Comparison of ENCODE assay signal across 21 mouse cellular contexts in the genomic region with DNA sequence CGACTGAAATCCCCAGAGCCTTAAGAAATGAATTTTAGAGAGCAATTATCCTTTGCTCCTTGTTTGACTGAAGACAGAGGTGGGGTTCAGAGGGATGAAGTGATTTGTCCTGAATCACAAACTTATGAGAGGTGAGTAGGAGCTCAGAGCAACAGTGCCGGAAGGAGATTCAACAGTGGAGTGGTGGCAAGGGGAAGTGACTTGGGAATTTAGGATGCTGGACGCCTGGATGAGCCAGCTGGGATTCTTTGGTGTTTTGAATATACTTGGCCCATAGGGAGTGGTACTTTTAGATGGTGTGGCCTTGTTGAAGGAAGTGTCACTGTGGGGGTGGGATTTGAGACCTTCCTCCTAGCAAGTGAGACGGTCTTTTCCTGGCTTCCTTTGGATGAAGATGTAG.
A peak's percentile ranks its signal among the peaks of the same experiment; 100 is the strongest.
DNase-seq lines count a peak whose midpoint lies in the region; ATAC-seq and TF ChIP-seq lines count a peak whose summit lies in the region.
"Had no signal": no experiment of that assay in that cellular context is flagged by ENCODE, and none has a peak within 500 bp of the region (broad histone marks: within the 10 kb centered on the region; RNA-seq: fewer than 3 reads in every experiment).

No protein-coding gene starts in this region.

- TF ChIP-seq CTCF in testis, adult 2 months (IDR thresholded peaks at IDR 0.05; ENCODE audit: control insufficient read depth, insufficient read depth, insufficient replicate concordance, low read depth, low read length) = no peak

- no peak for ATAC-seq in embryonic facial prominence, embryonic 14.5 days (ENCODE audit: low read depth)
- ATAC-seq: CD4-positive, CD25-positive, alpha-beta regulatory T cell, adult 4 months; forebrain, embryonic 13.5 days; forebrain, embryonic 15.5 days; forebrain, postnatal 0 days had no signal

- H3K9me3 ChIP-seq in embryonic facial prominence, embryonic 14.5 days (ENCODE audit: control insufficient read depth, low read length) = no peaks in the 10 kb centered on the region
- H3K9me3 ChIP-seq in embryonic facial prominence, embryonic 10.5 days = no peaks in the 10 kb centered on the region
- no peaks in the 10 kb centered on the region for H3K9me3 ChIP-seq in heart, embryonic 10.5 days
- H3K9me3 ChIP-seq: embryonic facial prominence, embryonic 13.5 days; forebrain, embryonic 13.5 days; forebrain, embryonic 15.5 days had no signal

- 72% methylated on average over 4 of the region's 4 CpGs for WGBS in embryonic facial prominence, embryonic 14.5 days
- 85% methylated on average over 4 of the region's 4 CpGs for WGBS in embryonic facial prominence, embryonic 10.5 days
- 79% methylated on average over 4 of the region's 4 CpGs for WGBS in heart, embryonic 10.5 days

- H3K36me3 ChIP-seq in embryonic facial prominence, embryonic 14.5 days (ENCODE audit: control insufficient read depth, insufficient read depth, low read length) = no peaks in the 10 kb centered on the region
- H3K36me3 ChIP-seq in embryonic facial prominence, embryonic 10.5 days (replicated peaks) = no peaks in the 10 kb centered on the region
- no peaks in the 10 kb centered on the region for H3K36me3 ChIP-seq in heart, embryonic 10.5 days
- H3K36me3 ChIP-seq in testis, adult 2 months (ENCODE audit: control insufficient read depth, insufficient read depth, low read length) = no peaks in the 10 kb centered on the region
- H3K36me3 ChIP-seq: embryonic facial prominence, embryonic 13.5 days; forebrain, embryonic 15.5 days had no signal

- no peak overlapping the region for H3K9ac ChIP-seq in embryonic facial prominence, embryonic 14.5 days (ENCODE audit: low read depth, low read length)
- H3K9ac ChIP-seq: embryonic facial prominence, embryonic 13.5 days; forebrain, embryonic 13.5 days; forebrain, embryonic 15.5 days; forebrain, postnatal 0 days had no signal

- no peak overlapping the region for H3K4me2 ChIP-seq in embryonic facial prominence, embryonic 14.5 days (ENCODE audit: low read depth, low read length)
- H3K4me2 ChIP-seq: embryonic facial prominence, embryonic 13.5 days; forebrain, embryonic 13.5 days; forebrain, embryonic 15.5 days had no signal

- DNase-seq in embryonic facial prominence, embryonic 14.5 days (ENCODE audit: low spot score) = no peak
- no peak for DNase-seq in embryonic facial prominence, embryonic 10.5 days (ENCODE audit: low spot score)
- peak; percentile 54 for DNase-seq in heart, adult 11 months
- no peak for DNase-seq in heart, embryonic 10.5 days (ENCODE audit: low spot score)
- no peak for DNase-seq in testis, postnatal 10 days (ENCODE audit: low spot score)
- no peak for DNase-seq in cerebellum, adult 9-11 months
- DNase-seq: adrenal gland, adult 2 months; adrenal gland, postnatal 10 days; adrenal gland, postnatal 25 days; B cell, adult 2 months; cerebellum, adult 11 months; cerebellum, adult 18-20 months; cerebellum, adult 8-10 months; cerebellum, postnatal 10 days; cerebellum, postnatal 25 days; forebrain, postnatal 0 days had no signal

- TF ChIP-seq POLR2A in testis, adult 2 months (IDR thresholded peaks at IDR 0.05; ENCODE audit: control insufficient read depth, low read depth, low read length) = no peak

- H3K4me3 ChIP-seq in embryonic facial prominence, embryonic 14.5 days (ENCODE audit: low read depth, low read length) = no peak overlapping the region
- H3K4me3 ChIP-seq in embryonic facial prominence, embryonic 10.5 days = no peak overlapping the region
- no peak overlapping the region for H3K4me3 ChIP-seq in heart, embryonic 10.5 days
- H3K4me3 ChIP-seq in testis, adult 2 months (ENCODE audit: control insufficient read depth, low read depth, low read length) = peak overlapping the region; percentile 67
- H3K4me3 ChIP-seq: embryonic facial prominence, embryonic 13.5 days; forebrain, embryonic 13.5 days; forebrain, embryonic 15.5 days had no signal

- no peaks in the 10 kb centered on the region for H3K27me3 ChIP-seq in embryonic facial prominence, embryonic 14.5 days (replicated peaks; ENCODE audit: control insufficient read depth, insufficient read depth, low read length)
- no peaks in the 10 kb centered on the region for H3K27me3 ChIP-seq in embryonic facial prominence, embryonic 10.5 days (replicated peaks; ENCODE audit: low read depth, poor library complexity, severe bottlenecking)
- H3K27me3 ChIP-seq in heart, embryonic 10.5 days (ENCODE audit: insufficient read depth, poor library complexity, severe bottlenecking) = no peaks in the 10 kb centered on the region
- H3K27me3 ChIP-seq in testis, adult 2 months (ENCODE audit: control insufficient read depth, insufficient read depth, low read length) = no peaks in the 10 kb centered on the region
- H3K27me3 ChIP-seq: embryonic facial prominence, embryonic 13.5 days; forebrain, embryonic 13.5 days; forebrain, embryonic 15.5 days had no signal

- no peaks in the 10 kb centered on the region for H3K4me1 ChIP-seq in embryonic facial prominence, embryonic 14.5 days (ENCODE audit: control insufficient read depth, insufficient read depth, low read length)
- H3K4me1 ChIP-seq in embryonic facial prominence, embryonic 10.5 days = no peaks in the 10 kb centered on the region
- no peaks in the 10 kb centered on the region for H3K4me1 ChIP-seq in heart, embryonic 10.5 days
- H3K4me1 ChIP-seq in testis, adult 2 months (ENCODE audit: control insufficient read depth, insufficient read depth, low read length) = no peaks in the 10 kb centered on the region
- H3K4me1 ChIP-seq: embryonic facial prominence, embryonic 13.5 days; forebrain, embryonic 13.5 days; forebrain, embryonic 15.5 days had no signal

- 0 out of 2 replicates have a peak overlapping the region, but pooled peaks have one; percentile 61 for H3K27ac ChIP-seq in embryonic facial prominence, embryonic 14.5 days (replicated peaks; ENCODE audit: low read depth, low read length)
- H3K27ac ChIP-seq in embryonic facial prominence, embryonic 10.5 days (replicated peaks) = no peak overlapping the region
- H3K27ac ChIP-seq in heart, embryonic 10.5 days = no peak overlapping the region
- H3K27ac ChIP-seq in testis, adult 2 months (ENCODE audit: control insufficient read depth, insufficient read depth, low read depth, low read length) = no peak overlapping the region
- H3K27ac ChIP-seq: embryonic facial prominence, embryonic 13.5 days; forebrain, embryonic 13.5 days; forebrain, embryonic 15.5 days had no signal
